Mouse (Mus musculus): ENCODE results near the gene Gucy1a1. TPM values are rescaled to one million over a fixed set of nuclear protein-coding genes. Genes with fewer than 3 reads are reported as not detected.
A peak's percentile ranks its signal among the peaks of the same experiment; 100 is the strongest.
"Not testable (repeated sequence)": the region's sequence is repeated elsewhere in the genome, so short reads cannot be mapped to it uniquely, and the experiment has no call there.

Gucy1a1 gene
- polyA plus RNA-seq, 1 experiment, result 1.7 TPM

DNA sequence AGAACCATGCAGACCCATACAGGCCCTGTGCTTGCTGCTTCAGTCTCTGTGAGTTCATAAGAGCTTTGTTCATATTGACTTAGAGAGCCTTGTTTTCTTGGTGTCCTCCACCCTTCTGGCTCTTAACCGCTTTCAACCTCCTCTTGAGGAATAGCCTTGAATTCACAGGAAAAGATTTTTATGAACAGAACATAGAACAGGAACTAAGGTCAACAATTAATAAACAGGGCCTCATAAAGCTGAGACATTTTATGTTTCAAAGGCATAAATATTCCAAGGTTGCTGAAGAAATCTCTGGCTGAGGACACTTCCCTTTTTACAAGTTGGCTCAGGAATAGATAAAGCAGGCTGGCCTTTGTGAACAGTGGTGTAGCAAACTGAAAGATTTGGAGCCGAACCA is 21.5 kb upstream of the Gucy1a1 start:
- no peak overlapping the region for H3K27ac ChIP-seq (ENCODE audit: control insufficient read depth, insufficient read depth, low read length)
- TF ChIP-seq POLR2A (IDR thresholded peaks at IDR 0.05; ENCODE audit: control insufficient read depth, extremely low read depth, insufficient read depth, low read length, poor library complexity) (no peak), CTCF (IDR thresholded peaks at IDR 0.05; ENCODE audit: borderline replicate concordance, control insufficient read depth, extremely low read depth, insufficient read depth, low read length, poor library complexity) (no peak)
- no peaks in the 10 kb centered on the region for H3K27me3 ChIP-seq (ENCODE audit: control insufficient read depth, insufficient read depth, low read length)
- no peaks in the 10 kb centered on the region for H3K4me1 ChIP-seq (replicated peaks; ENCODE audit: control insufficient read depth, insufficient read depth, low read length)
- H3K4me3 ChIP-seq (ENCODE audit: control insufficient read depth, insufficient read depth, low read length), result no peak overlapping the region
- 95% methylated on average over 2 of the region's 2 CpGs for WGBS
- H3K36me3 ChIP-seq (ENCODE audit: control insufficient read depth, insufficient read depth, low read length), result no peaks in the 10 kb centered on the region
- DNase-seq, result no peak

DNA sequence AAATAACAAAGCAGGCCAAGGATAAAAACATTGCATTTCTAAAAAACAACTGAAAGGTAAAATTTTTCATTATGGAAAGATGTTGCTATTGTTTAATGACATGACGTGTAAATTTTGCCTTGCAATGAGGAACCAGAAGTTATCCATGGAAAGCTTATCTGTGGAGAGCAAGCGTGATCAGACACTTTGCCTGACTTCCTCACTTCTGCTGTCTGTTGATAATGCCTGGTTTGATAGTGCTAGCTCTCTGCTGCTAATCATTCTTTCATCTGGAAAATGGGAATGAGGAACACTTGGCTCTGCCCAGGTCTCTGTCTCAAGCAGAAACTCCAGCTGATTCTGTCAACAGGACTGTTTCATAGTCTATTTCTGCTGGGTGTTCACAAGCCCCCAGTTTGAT is 20.3 kb upstream of the Gucy1a1 start:
- Histone ChIP-seq H3K27ac (ENCODE audit: control insufficient read depth, insufficient read depth, low read length) (no peak overlapping the region), H3K27me3 (ENCODE audit: control insufficient read depth, insufficient read depth, low read length) (no peaks in the 10 kb centered on the region), H3K36me3 (ENCODE audit: control insufficient read depth, insufficient read depth, low read length) (no peaks in the 10 kb centered on the region), H3K4me1 (replicated peaks; ENCODE audit: control insufficient read depth, insufficient read depth, low read length) (no peaks in the 10 kb centered on the region), H3K4me3 (ENCODE audit: control insufficient read depth, insufficient read depth, low read length) (no peak overlapping the region)
- 91% methylated on average over 2 of the region's 2 CpGs for WGBS
- TF ChIP-seq CTCF (IDR thresholded peaks at IDR 0.05; ENCODE audit: borderline replicate concordance, control insufficient read depth, extremely low read depth, insufficient read depth, low read length, poor library complexity), result no peak
- TF ChIP-seq POLR2A (IDR thresholded peaks at IDR 0.05; ENCODE audit: control insufficient read depth, extremely low read depth, insufficient read depth, low read length, poor library complexity), result no peak
- DNase-seq, result no peak

DNA sequence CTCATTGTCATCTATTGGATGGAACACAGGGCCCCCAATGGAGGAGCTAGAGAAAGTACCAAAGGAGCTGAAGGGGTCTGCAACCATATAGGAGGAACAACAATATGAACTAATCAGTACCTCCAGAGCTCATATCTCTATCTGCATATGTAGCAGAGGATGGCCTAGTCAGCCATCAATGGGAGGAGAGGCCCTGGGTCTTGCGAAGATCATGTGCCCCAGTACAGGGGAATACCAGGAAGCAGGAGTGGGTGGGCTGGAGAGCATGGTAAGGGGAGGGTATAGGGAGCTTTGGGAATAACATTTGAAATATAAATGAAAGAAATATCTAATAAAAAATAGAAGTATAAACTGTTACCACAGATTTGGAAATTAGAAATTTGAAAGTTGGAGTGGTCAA is 17.4 kb upstream of the Gucy1a1 start:
- H3K27me3 ChIP-seq (ENCODE audit: control insufficient read depth, insufficient read depth, low read length); H3K4me3 ChIP-seq (ENCODE audit: control insufficient read depth, insufficient read depth, low read length); H3K36me3 ChIP-seq (ENCODE audit: control insufficient read depth, insufficient read depth, low read length); H3K27ac ChIP-seq (ENCODE audit: control insufficient read depth, insufficient read depth, low read length); DNase-seq; H3K4me1 ChIP-seq (replicated peaks; ENCODE audit: control insufficient read depth, insufficient read depth, low read length): not testable (repeated sequence)
- 97% methylated on average over 1 of the region's 1 CpGs for WGBS

DNA sequence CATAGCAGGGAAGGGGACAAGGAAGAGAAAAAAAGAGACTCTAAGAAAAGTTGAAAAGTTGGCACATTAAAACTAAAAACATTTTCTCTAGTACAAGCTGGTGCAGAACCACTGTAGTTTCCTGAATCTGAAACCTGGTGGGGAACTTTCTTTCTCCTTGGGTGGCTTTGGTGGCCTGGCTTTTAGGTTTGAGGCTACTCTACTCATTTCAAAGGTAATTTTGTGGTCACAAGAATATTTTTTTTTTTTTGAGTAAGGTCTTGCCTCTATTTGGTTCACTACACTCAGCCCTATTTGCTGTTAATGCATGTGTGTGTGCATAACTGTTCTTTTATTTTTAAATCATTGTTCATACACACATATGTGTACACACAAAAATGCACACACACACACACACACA is 389 bp upstream of the Gucy1a1 start:
- TF ChIP-seq CTCF (IDR thresholded peaks at IDR 0.05; ENCODE audit: borderline replicate concordance, control insufficient read depth, extremely low read depth, insufficient read depth, low read length, poor library complexity) (no peak), POLR2A (IDR thresholded peaks at IDR 0.05; ENCODE audit: control insufficient read depth, extremely low read depth, insufficient read depth, low read length, poor library complexity) (no peak)
- no peak for DNase-seq
- Histone ChIP-seq H3K4me3 (ENCODE audit: control insufficient read depth, insufficient read depth, low read length) (no peak overlapping the region), H3K4me1 (replicated peaks; ENCODE audit: control insufficient read depth, insufficient read depth, low read length) (peaks cover 11% of the 10 kb centered on the region), H3K27ac (ENCODE audit: control insufficient read depth, insufficient read depth, low read length) (no peak overlapping the region), H3K27me3 (ENCODE audit: control insufficient read depth, insufficient read depth, low read length) (no peaks in the 10 kb centered on the region; the same call in 1 of the 2 replicates), H3K36me3 (ENCODE audit: control insufficient read depth, insufficient read depth, low read length) (no peaks in the 10 kb centered on the region)

DNA sequence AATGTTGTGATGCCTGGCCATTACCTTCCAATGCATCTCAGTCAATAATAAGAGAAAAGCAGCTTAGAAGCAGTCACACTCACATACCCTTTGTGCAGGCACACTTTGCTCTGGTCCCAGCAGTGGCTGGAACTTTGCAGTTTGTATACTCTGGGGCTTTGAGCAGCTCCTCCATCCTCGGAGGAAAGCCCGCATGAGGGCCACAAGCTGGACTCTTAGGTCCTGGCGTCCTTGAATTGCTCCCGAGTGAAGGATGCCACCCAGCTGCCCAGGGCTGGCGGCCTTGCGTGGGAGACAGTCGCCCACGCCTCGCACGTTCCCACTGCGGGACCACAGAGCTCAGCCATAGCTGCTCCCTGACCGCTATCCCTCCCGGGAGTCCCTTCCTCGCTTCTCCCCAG is 864 bp downstream of the Gucy1a1 start:
- DNase-seq, result no peak
- Histone ChIP-seq H3K27me3 (ENCODE audit: control insufficient read depth, insufficient read depth, low read length) (no peaks in the 10 kb centered on the region; the same call in 1 of the 2 replicates), H3K4me1 (replicated peaks; ENCODE audit: control insufficient read depth, insufficient read depth, low read length) (peaks cover 11% of the 10 kb centered on the region), H3K4me3 (ENCODE audit: control insufficient read depth, insufficient read depth, low read length) (peak overlapping the region; percentile 36; the same call in 1 of the 2 replicates), H3K36me3 (ENCODE audit: control insufficient read depth, insufficient read depth, low read length) (no peaks in the 10 kb centered on the region), H3K27ac (ENCODE audit: control insufficient read depth, insufficient read depth, low read length) (no peak overlapping the region)
- 16% methylated on average over 14 of the region's 14 CpGs for WGBS
- no peak for TF ChIP-seq CTCF (IDR thresholded peaks at IDR 0.05; ENCODE audit: borderline replicate concordance, control insufficient read depth, extremely low read depth, insufficient read depth, low read length, poor library complexity)
- TF ChIP-seq POLR2A (IDR thresholded peaks at IDR 0.05; ENCODE audit: control insufficient read depth, extremely low read depth, insufficient read depth, low read length, poor library complexity), result no peak

DNA sequence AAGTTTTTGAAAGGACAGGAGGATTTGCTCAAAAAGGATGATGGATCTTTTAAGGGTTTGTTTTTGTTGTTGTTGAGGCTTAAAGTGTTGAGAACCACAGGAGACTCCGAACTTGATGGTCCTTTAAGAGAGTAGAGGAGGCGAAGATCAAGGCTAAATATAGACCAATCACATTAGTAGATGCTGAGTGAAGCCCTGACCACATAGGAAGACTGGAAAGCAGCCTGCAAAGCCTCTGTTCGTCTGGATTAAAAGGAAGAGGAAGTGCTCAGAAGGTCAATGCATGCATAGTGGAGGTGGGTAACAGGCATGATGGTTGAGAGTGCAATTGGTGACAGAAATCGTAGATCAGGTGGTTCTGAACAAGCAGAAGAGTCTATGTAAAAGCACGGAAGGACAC is 4.8 kb downstream of the Gucy1a1 start:
- Histone ChIP-seq H3K4me3 (ENCODE audit: control insufficient read depth, insufficient read depth, low read length) (no peak overlapping the region), H3K27ac (ENCODE audit: control insufficient read depth, insufficient read depth, low read length) (no peak overlapping the region), H3K36me3 (ENCODE audit: control insufficient read depth, insufficient read depth, low read length) (no peaks in the 10 kb centered on the region), H3K4me1 (replicated peaks; ENCODE audit: control insufficient read depth, insufficient read depth, low read length) (peaks cover 10% of the 10 kb centered on the region), H3K27me3 (ENCODE audit: control insufficient read depth, insufficient read depth, low read length) (no peaks in the 10 kb centered on the region; the same call in 1 of the 2 replicates)
- WGBS, result 4% methylated on average over 5 of the region's 5 CpGs
- peak; percentile 3 for DNase-seq
- TF ChIP-seq CTCF (IDR thresholded peaks at IDR 0.05; ENCODE audit: borderline replicate concordance, control insufficient read depth, extremely low read depth, insufficient read depth, low read length, poor library complexity), result no peak
- no peak for TF ChIP-seq POLR2A (IDR thresholded peaks at IDR 0.05; ENCODE audit: control insufficient read depth, extremely low read depth, insufficient read depth, low read length, poor library complexity)

DNA sequence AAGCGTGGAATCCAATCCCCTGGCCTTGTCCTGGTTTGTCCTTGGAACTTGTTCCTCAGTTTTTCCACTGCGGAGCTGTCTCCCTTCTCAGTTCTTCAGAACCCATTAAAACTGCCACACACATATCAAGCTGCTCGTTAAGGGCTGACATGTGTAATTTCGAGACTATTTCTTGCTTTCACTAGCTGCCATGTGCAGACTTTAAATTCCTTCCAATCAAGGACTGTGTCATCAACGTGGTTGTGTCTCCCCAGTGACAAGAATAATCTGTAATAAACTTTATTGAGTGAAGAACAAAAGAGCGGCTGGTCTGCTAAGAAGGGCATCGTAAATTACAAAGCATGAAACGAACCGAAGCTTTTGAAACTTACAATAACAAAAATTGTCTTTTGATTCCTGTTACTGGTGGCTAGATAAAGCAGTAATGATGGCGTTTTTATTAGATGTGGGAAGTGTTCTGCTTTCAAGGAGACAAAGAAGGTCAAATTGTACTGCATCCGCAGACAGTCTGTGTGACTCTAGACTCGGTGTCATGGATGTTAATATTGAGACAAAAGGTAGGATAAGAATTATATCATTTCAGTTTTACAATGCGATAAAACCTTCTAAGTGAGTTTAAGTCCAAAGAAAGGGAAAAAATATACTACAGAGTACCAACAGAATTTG is 7.5 kb downstream of the Gucy1a1 start:
- Histone ChIP-seq H3K27me3 (ENCODE audit: control insufficient read depth, insufficient read depth, low read length) (no peaks in the 10 kb centered on the region), H3K4me1 (replicated peaks; ENCODE audit: control insufficient read depth, insufficient read depth, low read length) (no peaks in the 10 kb centered on the region; the same call in 1 of the 2 replicates), H3K36me3 (ENCODE audit: control insufficient read depth, insufficient read depth, low read length) (no peaks in the 10 kb centered on the region), H3K4me3 (ENCODE audit: control insufficient read depth, insufficient read depth, low read length) (no peak overlapping the region), H3K27ac (ENCODE audit: control insufficient read depth, insufficient read depth, low read length) (no peak overlapping the region)
- 93% methylated on average over 13 of the region's 13 CpGs for WGBS
- DNase-seq, result no peak
- no peak for TF ChIP-seq CTCF (IDR thresholded peaks at IDR 0.05; ENCODE audit: borderline replicate concordance, control insufficient read depth, extremely low read depth, insufficient read depth, low read length, poor library complexity)
- no peak for TF ChIP-seq POLR2A (IDR thresholded peaks at IDR 0.05; ENCODE audit: control insufficient read depth, extremely low read depth, insufficient read depth, low read length, poor library complexity)
